Comparison of ENCODE assay signal across 21 mouse cellular contexts in genomic region chr11:95963304-95963703, GRCm38 (mm10). TPM values are rescaled to one million over a fixed set of nuclear protein-coding genes. Genes with fewer than 3 reads are reported as not detected.
DNase-seq lines count a peak whose midpoint lies in the region; ATAC-seq lines count a peak whose summit lies in the region.
"Had no signal": no experiment of that assay in that cellular context is flagged by ENCODE, and none has a peak within 500 bp of the region (broad histone marks: within the 10 kb centered on the region; RNA-seq: fewer than 3 reads in every experiment).

No protein-coding gene starts in this region.

- peak; percentile 7 for DNase-seq in cerebellum, adult 11 months
- DNase-seq in WW6 (ENCODE audit: low read depth, low spot score) = peak; percentile 88
- DNase-seq in cerebellum, adult 9-10 months = peak; percentile 13
- no peak for DNase-seq in lung, adult 18-20 months
- DNase-seq in heart, postnatal 14 days = no peak
- no peak for DNase-seq in urinary bladder, postnatal 25 days (ENCODE audit: low spot score)
- DNase-seq: adrenal gland, postnatal 14 days; gastrocnemius, postnatal 14 days; heart, adult 2 months; heart, postnatal 36 days; kidney, adult 11 months; liver; lung, postnatal 4 days; thymus, postnatal 25 days had no signal

- no peak for ATAC-seq in cerebellum, adult (ENCODE audit: insufficient number of reproducible peaks, low FRiP score, low TSS enrichment)
- ATAC-seq in granulocyte monocyte progenitor cell, adult 5-6 weeks (replicated peaks; ENCODE audit: poor library complexity, severe bottlenecking) = 0 out of 2 replicates have a peak, but pooled peaks have one; percentile 20
- ATAC-seq: forebrain, embryonic 15.5 days; midbrain, embryonic 16.5 days had no signal

- intact Hi-C loops in heart, postnatal 14 days (cut with DNase I) = no loop called here

RNA-seq across cellular contexts. Expression of gene Igf2bp1, which starts 42.4 kb away (rescaled TPM):
- total RNA-seq in granulocyte monocyte progenitor cell, adult 5-6 weeks (2014; fragmentation: Nextera tagmentation) = not detected in 2 replicates
- under 0.01 TPM in 1 of 2 replicates, not detected in the other for total RNA-seq in granulocyte monocyte progenitor cell, adult 5-6 weeks (2017)
- total RNA-seq in heart, postnatal 14 days (2021) = under 1 TPM; 0.46 to 0.76 TPM
- total RNA-seq: common myeloid progenitor, adult 5-6 weeks had no signal

RNA-seq across cellular contexts. Expression of gene B4galnt2, which starts 48.6 kb away (rescaled TPM):
- not detected in 2 replicates for total RNA-seq in granulocyte monocyte progenitor cell, adult 5-6 weeks (2014; fragmentation: Nextera tagmentation)
- total RNA-seq in granulocyte monocyte progenitor cell, adult 5-6 weeks (2017) = not detected in 2 replicates
- total RNA-seq in heart, postnatal 14 days (2021) = not detected
- total RNA-seq: adrenal gland, postnatal 14 days; common myeloid progenitor, adult 5-6 weeks; gastrocnemius, postnatal 14 days; heart, adult 2 months; heart, postnatal 36 days; layer of hippocampus, postnatal 10 days; left cerebral cortex, adult 2 months had no signal

Comparison
In these comparisons a context has a peak if more than half of its experiments do, and no peak if none do; other contexts are left out.
1. DNase-seq: peak in cerebellum, adult 11 months (single experiment), WW6 (single experiment) and cerebellum, adult 9-10 months (single experiment); none in lung, adult 18-20 months (0 of 2), heart, postnatal 14 days (0 of 2) and urinary bladder, postnatal 25 days (single experiment).